Mouse (Mus musculus) cerebellum, adult 2 months (tissue): Measurements from ENCODE around the gene Actbl2.

Experiments
- CTCF ChIP-seq: fragments of 200-500 bp; IDR thresholded peaks from 2 replicates; pipeline ENCODE4 v1.5.1; 2011; ENCODE audit warnings: low read depth, mild to moderate bottlenecking, control low read depth, low read length, moderate library complexity, borderline replicate concordance; ENCODE audit not compliant: insufficient read depth
- POLR2A ChIP-seq: fragments of 200-500 bp; IDR thresholded peaks from 2 replicates; pipeline ENCODE4 v1.6.1; 2011; ENCODE audit warnings: low read length, control low read depth, borderline replicate concordance; ENCODE audit not compliant: insufficient read depth

DNA sequence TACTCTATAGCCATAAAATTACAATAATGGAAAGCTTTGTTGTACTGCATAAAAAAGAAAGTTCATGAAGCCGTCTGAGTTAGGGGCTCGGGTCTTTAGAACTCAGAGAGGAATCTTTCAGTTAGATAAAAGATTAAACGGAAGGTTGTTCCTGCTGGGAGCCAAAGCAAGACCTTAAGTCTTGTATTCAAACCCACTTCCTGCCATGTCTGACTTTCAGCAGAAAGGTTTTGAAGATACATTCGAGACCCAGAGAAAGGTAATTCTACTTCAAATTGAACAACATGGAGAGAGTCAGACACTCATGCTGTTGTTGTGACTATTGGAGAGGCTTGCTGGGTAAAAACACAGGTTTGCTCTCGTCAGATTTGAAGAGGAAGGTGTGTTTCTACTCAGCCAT, 3.0 kb upstream of the Actbl2 start:
- TF ChIP-seq CTCF (no peak), POLR2A (no peak)
